Comparison of ENCODE assay signal across 25 mouse cellular contexts in genomic region chr10:58379699-58380098, GRCm38 (mm10). TPM values are rescaled to one million over a fixed set of nuclear protein-coding genes. Genes with fewer than 3 reads are reported as not detected.
DNase-seq lines count a peak whose midpoint lies in the region; ATAC-seq and TF ChIP-seq lines count a peak whose summit lies in the region.
"Had no signal": no experiment of that assay in that cellular context is flagged by ENCODE, and none has a peak within 500 bp of the region (broad histone marks: within the 10 kb centered on the region; RNA-seq: fewer than 3 reads in every experiment).

No protein-coding gene starts in this region.

- H3K79me2 ChIP-seq in myocyte (ENCODE audit: control insufficient read depth, insufficient read depth) = peaks cover 93% of the 10 kb centered on the region

- H3K4me1 ChIP-seq in liver, embryonic 12.5 days = peaks cover 77% of the 10 kb centered on the region
- H3K4me1 ChIP-seq in megakaryocyte, embryonic 14.5 days = peaks cover 84% of the 10 kb centered on the region

- H3K9ac ChIP-seq in liver, embryonic 12.5 days = no peak overlapping the region
- H3K9ac ChIP-seq: embryonic facial prominence, embryonic 13.5 days; forebrain, embryonic 12.5 days; forebrain, embryonic 15.5 days; hindbrain, embryonic 12.5 days; hindbrain, embryonic 15.5 days had no signal

- peak; percentile 38; the same call in 1 of the 2 replicates for ATAC-seq in liver, embryonic 12.5 days
- ATAC-seq in megakaryocyte, adult 5-6 weeks (ENCODE audit: poor library complexity, severe bottlenecking) = no peak
- ATAC-seq: CD4-positive, CD25-positive, alpha-beta regulatory T cell, adult 4 months; forebrain, embryonic 15.5 days had no signal

- no peaks in the 10 kb centered on the region for H3K9me3 ChIP-seq in liver, embryonic 12.5 days (replicated peaks)
- H3K9me3 ChIP-seq in megakaryocyte, embryonic 14.5 days = no peaks in the 10 kb centered on the region
- H3K9me3 ChIP-seq: embryonic facial prominence, embryonic 10.5 days; embryonic facial prominence, embryonic 13.5 days; forebrain, embryonic 12.5 days; forebrain, embryonic 15.5 days; hindbrain, embryonic 12.5 days; hindbrain, embryonic 15.5 days had no signal

- H3K36me3 ChIP-seq in liver, embryonic 12.5 days = peaks cover 12% of the 10 kb centered on the region
- H3K36me3 ChIP-seq in megakaryocyte, embryonic 14.5 days (replicated peaks; ENCODE audit: low read length) = peaks cover 72% of the 10 kb centered on the region
- no peaks in the 10 kb centered on the region for H3K36me3 ChIP-seq in myocyte (ENCODE audit: control insufficient read depth, insufficient read depth)
- H3K36me3 ChIP-seq: embryonic facial prominence, embryonic 10.5 days; embryonic facial prominence, embryonic 13.5 days; forebrain, embryonic 12.5 days; forebrain, embryonic 15.5 days; hindbrain, embryonic 12.5 days; hindbrain, embryonic 15.5 days had no signal

- H3K27me3 ChIP-seq in liver, embryonic 12.5 days (replicated peaks) = no peaks in the 10 kb centered on the region
- no peaks in the 10 kb centered on the region for H3K27me3 ChIP-seq in megakaryocyte, embryonic 14.5 days (replicated peaks)
- H3K27me3 ChIP-seq in myocyte (ENCODE audit: control insufficient read depth, insufficient read depth, insufficient read length) = no peaks in the 10 kb centered on the region
- H3K27me3 ChIP-seq: embryonic facial prominence, embryonic 13.5 days; forebrain, embryonic 12.5 days; forebrain, embryonic 15.5 days; hindbrain, embryonic 12.5 days; hindbrain, embryonic 15.5 days had no signal

- WGBS in liver, embryonic 12.5 days (ENCODE audit: insufficient replicate concordance) = 100% methylated on average over 1 of the region's 1 CpGs

- H3K4me2 ChIP-seq in liver, embryonic 12.5 days = no peak overlapping the region
- peak overlapping the region; percentile 37 for H3K4me2 ChIP-seq in myocyte (ENCODE audit: low read depth)
- H3K4me2 ChIP-seq: embryonic facial prominence, embryonic 13.5 days; forebrain, embryonic 12.5 days; forebrain, embryonic 15.5 days; heart, embryonic 11.5 days; hindbrain, embryonic 12.5 days; hindbrain, embryonic 15.5 days had no signal

- H3K27ac ChIP-seq in liver, embryonic 12.5 days = no peak overlapping the region
- H3K27ac ChIP-seq: embryonic facial prominence, embryonic 10.5 days; embryonic facial prominence, embryonic 13.5 days; forebrain, embryonic 12.5 days; forebrain, embryonic 15.5 days; heart, adult 2 months; hindbrain, embryonic 12.5 days; hindbrain, embryonic 15.5 days had no signal

- no peak for DNase-seq in liver
- DNase-seq in kidney, postnatal 10 days = no peak
- DNase-seq: adrenal gland, adult 8-10 months; adrenal gland, postnatal 25 days; B cell, adult 2 months; cerebellum, adult 11-12 months; cerebellum, adult 8-10 months; cerebellum, postnatal 10 days; cerebellum, postnatal 36 days; embryo, embryonic 11 days; gastrocnemius, postnatal 25 days; heart, adult 2 months had no signal

- no peak for TF ChIP-seq POLR2A in myocyte (IDR thresholded peaks at IDR 0.05; ENCODE audit: insufficient read length, low read depth)

- H3K4me3 ChIP-seq in liver, embryonic 12.5 days = no peak overlapping the region
- peak overlapping the region; percentile 46 for H3K4me3 ChIP-seq in megakaryocyte, embryonic 14.5 days (replicated peaks)
- no peak overlapping the region for H3K4me3 ChIP-seq in myocyte
- H3K4me3 ChIP-seq: embryonic facial prominence, embryonic 10.5 days; embryonic facial prominence, embryonic 13.5 days; erythroblast, embryonic 14.5 days; forebrain, embryonic 12.5 days; forebrain, embryonic 15.5 days; heart, adult 2 months; hindbrain, embryonic 12.5 days; hindbrain, embryonic 15.5 days had no signal

- no peak overlapping the region for H3ac ChIP-seq in myocyte (ENCODE audit: control insufficient read depth, insufficient read length)

TF ChIP-seq in myocyte, 11 proteins besides CTCF, POLR2A, EP300 and RAD21:
- TF ChIP-seq CEBPB (IDR thresholded peaks at IDR 0.05; ENCODE audit: insufficient read depth, poor library complexity, severe bottlenecking) = no peak
- peak; percentile 66 to 91 (median 81) for TF ChIP-seq MYOD1 (IDR thresholded peaks at IDR 0.05; ENCODE audit: control insufficient read depth in 1 of 3, insufficient read length in 2 of 3, low read depth in 2 of 3)
- TF ChIP-seq MYOG (IDR thresholded peaks at IDR 0.05; ENCODE audit: control insufficient read depth in 1 of 3, insufficient read depth in 1 of 3, insufficient read length in 2 of 3, low read depth in 2 of 3) = peak in 2 of 3 experiments; percentile 15 to 27
- TF ChIP-seq E2F4 (IDR thresholded peaks at IDR 0.05; ENCODE audit: insufficient read depth) = no peak
- TF ChIP-seq TCF3 (IDR thresholded peaks at IDR 0.05; ENCODE audit: insufficient read length, low read depth) = no peak
- no peak for TF ChIP-seq USF1 (IDR thresholded peaks at IDR 0.05; ENCODE audit: low read depth)
- TF ChIP-seq REST (IDR thresholded peaks at IDR 0.05; ENCODE audit: insufficient read depth, insufficient read length) = no peak
- no peak for TF ChIP-seq POLR2AphosphoS2 (IDR thresholded peaks at IDR 0.05; ENCODE audit: insufficient read length, low read depth)

RNA-seq across cellular contexts. Expression of gene Lims1, which starts 56.4 kb away (rescaled TPM):
- polyA plus RNA-seq in liver, embryonic 12.5 days (2016; fragmentation: Nextera tagmentation; extraction: Ambion mirVana) = 112 and 121 TPM in 2 replicates
- polyA plus RNA-seq in megakaryocyte, embryonic 14.5 days (2012; ENCODE audit: insufficient read depth, low replicate concordance) = 2.9 and 6.5 TPM in 2 replicates
- total RNA-seq in megakaryocyte, adult 5-6 weeks (2015) = 239 and 260 TPM in 2 replicates
- 171 and 182 TPM in 2 replicates for total RNA-seq in megakaryocyte, adult 5-6 weeks (2017)
- 23.0 TPM for polyA plus RNA-seq in myocyte (2012; fragmentation: generic; extraction: Trizol)
